Mouse (Mus musculus): Measurements from ENCODE around the gene Syngr2. TPM values are rescaled to one million over a fixed set of nuclear protein-coding genes. Genes with fewer than 3 reads are reported as not detected.

Gene Syngr2
- polyA plus RNA-seq, 1 experiment from 2014 or later, result 15.0 TPM

DNA sequence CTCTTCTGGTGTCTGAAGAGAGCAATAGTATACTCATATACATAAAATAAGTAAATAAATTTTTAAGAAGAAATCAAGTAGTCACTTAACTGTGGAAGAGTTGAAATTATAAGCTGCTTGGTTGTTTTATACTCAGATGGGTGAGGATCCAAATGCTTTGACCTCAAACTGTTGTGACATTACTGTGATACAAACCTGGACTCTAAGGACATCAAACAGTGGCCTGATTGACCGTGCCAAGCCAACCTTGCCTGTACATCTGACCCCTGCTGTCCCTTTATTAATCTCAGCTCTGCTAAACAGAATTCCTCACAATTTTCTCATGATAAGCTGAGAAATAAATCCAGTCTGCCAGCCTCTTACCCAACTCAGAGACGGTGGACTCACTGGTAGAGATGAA, 36.2 kb downstream of the Syngr2 start:
- Histone ChIP-seq H3K4me1 (replicated peaks) (peaks cover 25% of the 10 kb centered on the region), H3K27me3 (no peaks in the 10 kb centered on the region), H3K4me2 (replicated peaks) (no peak overlapping the region), H3K36me3 (no peaks in the 10 kb centered on the region), H3K27ac (no peak overlapping the region), H3K9me3 (no peaks in the 10 kb centered on the region), H3K4me3 (replicated peaks) (no peak overlapping the region), H3K9ac (replicated peaks) (no peak overlapping the region)
- 75% methylated on average over 2 of the region's 2 CpGs for WGBS
- ATAC-seq, result no peak

DNA sequence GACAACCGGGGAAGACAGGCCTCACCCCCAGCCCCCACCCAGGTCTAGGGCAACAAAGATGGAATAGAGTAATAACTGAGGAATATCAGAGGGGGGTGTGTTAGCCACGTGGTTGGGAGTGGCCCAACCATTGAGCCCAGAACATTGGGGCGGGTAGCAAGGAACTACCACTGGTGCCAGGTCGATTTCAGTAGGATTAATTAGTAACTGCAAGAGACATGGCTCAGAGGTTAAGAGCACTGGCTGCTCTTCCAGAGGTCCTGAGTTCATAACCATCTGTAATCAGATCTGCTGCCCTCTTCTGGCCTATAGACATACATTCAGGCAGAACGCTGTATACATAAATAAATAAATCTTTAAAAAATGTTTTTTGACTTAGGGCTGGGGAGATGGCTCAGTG, 37.2 kb downstream of the Syngr2 start:
- WGBS, result 62% methylated on average over 5 of the region's 5 CpGs
- H3K9me3 ChIP-seq, result no peaks in the 10 kb centered on the region
- H3K27me3 ChIP-seq, result no peaks in the 10 kb centered on the region
- H3K4me2 ChIP-seq (replicated peaks), result no peak overlapping the region
- H3K36me3 ChIP-seq, result no peaks in the 10 kb centered on the region
- H3K9ac ChIP-seq (replicated peaks), result no peak overlapping the region
- no peak overlapping the region for H3K4me3 ChIP-seq (replicated peaks)
- no peak overlapping the region for H3K27ac ChIP-seq
- peaks cover 25% of the 10 kb centered on the region for H3K4me1 ChIP-seq (replicated peaks)
- no peak for ATAC-seq

DNA sequence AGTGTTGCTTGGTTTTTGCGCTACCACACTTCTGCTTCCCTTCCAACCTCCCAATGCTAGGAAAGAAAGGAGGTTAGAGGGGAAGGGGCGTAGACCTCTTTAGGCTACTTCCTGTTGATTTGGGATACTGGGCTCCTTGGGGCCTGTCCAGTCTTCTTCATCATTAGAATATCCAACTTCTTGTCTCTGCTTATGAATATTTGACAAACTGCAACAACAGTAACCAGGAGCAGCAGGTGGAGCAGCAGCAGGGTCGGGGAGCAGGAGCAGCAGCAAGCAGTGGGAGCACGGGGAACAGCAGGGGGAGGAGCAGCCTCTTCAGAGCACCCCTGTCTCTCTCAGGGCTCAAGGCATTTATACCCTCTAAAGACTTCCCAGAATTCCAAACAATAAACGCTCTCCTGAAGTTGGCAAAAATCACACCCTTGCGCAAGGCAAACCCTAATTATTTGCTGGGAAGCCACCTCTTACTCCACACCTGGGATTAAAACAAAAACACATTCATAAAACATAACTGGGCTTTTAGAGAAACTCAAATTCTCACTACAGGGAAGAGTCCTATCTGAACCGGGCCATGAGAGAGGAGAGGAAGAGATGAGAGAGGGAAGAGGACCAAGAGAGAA, 38.2 kb downstream of the Syngr2 start:
- 81% methylated on average over 7 of the region's 7 CpGs for WGBS
- Histone ChIP-seq H3K27me3 (no peaks in the 10 kb centered on the region), H3K36me3 (peaks cover 2% of the 10 kb centered on the region; the same call in 1 of the 2 replicates), H3K4me3 (replicated peaks) (peak overlapping the region; percentile 62; the same call in 1 of the 2 replicates), H3K4me2 (replicated peaks) (peak overlapping the region; percentile 88), H3K9me3 (no peaks in the 10 kb centered on the region), H3K4me1 (replicated peaks) (peaks cover 25% of the 10 kb centered on the region), H3K27ac (peak overlapping the region; percentile 97), H3K9ac (replicated peaks) (peak overlapping the region; percentile 83; the same call in 1 of the 2 replicates)
- ATAC-seq, result no peak

DNA sequence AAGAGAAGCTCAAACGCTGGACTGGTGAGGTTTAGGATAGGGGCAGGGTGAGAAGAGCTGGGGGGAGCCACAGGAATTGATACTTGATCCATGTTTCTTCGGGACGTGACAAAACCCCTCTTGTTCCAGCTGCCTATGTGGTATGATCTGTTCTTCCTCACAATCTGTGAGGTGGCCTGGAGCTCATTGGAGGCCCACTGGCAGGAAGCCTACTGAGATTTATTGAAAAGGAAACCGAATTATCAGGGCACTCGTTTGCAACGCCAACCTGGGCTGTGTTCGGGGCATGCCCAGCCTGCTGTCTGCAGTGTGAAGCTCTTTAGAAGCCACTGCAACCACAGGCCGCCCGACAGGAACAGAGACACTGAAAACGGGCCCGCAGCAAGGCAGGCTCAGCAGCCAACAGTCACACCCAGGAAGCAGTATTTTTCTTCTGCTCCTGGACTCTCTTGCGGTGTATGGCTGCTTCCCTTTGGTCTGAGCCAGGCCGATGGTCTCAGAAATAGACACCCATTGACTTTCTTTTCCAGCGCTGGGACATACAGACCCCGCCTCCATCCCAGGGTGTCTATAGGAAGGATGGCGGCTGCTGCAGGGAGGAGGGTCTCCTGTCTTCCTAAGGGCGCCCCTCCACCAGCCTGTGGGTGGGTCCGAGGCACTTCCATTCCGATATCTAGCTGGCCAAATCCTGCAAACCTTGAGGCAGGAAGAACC, 39.0 kb downstream of the Syngr2 start:
- peak overlapping the region; percentile 83 for H3K9ac ChIP-seq (replicated peaks)
- H3K4me2 ChIP-seq (replicated peaks), result peak overlapping the region; percentile 88
- H3K4me1 ChIP-seq (replicated peaks), result peaks cover 25% of the 10 kb centered on the region
- peak; percentile 92 for ATAC-seq
- H3K27ac ChIP-seq, result peak overlapping the region; percentile 97
- peaks cover 7% of the 10 kb centered on the region for H3K36me3 ChIP-seq
- no peaks in the 10 kb centered on the region for H3K27me3 ChIP-seq
- H3K9me3 ChIP-seq, result no peaks in the 10 kb centered on the region
- 14% methylated on average over 19 of the region's 19 CpGs for WGBS
- peak overlapping the region; percentile 62 for H3K4me3 ChIP-seq (replicated peaks)

DNA sequence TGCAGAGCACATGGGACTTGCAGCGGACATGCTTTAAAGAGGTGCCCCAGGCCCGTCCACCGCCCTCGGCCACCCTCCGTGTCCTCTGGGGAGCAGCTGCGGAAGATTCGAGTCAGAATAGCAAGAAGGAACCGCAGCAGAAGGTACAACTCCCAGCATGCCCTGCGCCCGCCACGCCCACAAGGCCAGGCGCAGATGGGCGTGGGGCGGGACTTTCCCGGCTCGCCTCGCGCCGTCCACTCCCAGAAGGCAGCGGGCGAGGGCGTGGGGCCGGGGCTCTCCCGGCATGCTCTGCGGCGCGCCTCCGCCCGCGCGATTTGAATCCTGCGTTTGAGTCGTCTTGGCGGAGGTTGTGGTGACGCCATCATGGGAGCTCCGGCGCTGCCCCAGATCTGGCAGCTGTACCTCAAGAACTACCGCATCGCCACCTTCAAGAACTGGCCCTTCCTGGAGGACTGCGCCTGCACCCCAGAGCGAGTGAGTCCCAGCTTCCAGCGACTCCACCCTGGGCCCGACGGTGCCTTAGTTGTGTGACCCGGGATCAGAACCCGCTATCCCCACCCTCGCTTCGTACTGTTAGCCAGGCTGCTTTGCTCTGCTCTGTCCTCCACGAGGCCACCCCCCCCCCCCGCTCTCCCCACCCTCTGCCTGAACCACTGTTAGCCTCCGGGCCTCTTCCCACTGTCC, 39.7 kb downstream of the Syngr2 start, which contains the start of gene Birc5:
Gene Birc5 (plus strand): TSS at position 267 of the 687 bp plus-strand sequence.
- H3K4me2 ChIP-seq (replicated peaks), result peak within 1 kb of the TSS; percentile 88
- no peaks in the 10 kb centered on the region for H3K27me3 ChIP-seq
- peaks cover 25% of the 10 kb centered on the region for H3K4me1 ChIP-seq (replicated peaks)
- peak within 1 kb of the TSS; percentile 62 for H3K4me3 ChIP-seq (replicated peaks)
- H3K27ac ChIP-seq, result peak within 1 kb of the TSS; percentile 97
- peaks cover 13% of the 10 kb centered on the region for H3K36me3 ChIP-seq
- H3K9ac ChIP-seq (replicated peaks), result peak within 1 kb of the TSS; percentile 83
- ATAC-seq, result peak; percentile 94
- no peaks in the 10 kb centered on the region for H3K9me3 ChIP-seq
- 0% methylated on average over 48 of the region's 51 CpGs for WGBS

DNA sequence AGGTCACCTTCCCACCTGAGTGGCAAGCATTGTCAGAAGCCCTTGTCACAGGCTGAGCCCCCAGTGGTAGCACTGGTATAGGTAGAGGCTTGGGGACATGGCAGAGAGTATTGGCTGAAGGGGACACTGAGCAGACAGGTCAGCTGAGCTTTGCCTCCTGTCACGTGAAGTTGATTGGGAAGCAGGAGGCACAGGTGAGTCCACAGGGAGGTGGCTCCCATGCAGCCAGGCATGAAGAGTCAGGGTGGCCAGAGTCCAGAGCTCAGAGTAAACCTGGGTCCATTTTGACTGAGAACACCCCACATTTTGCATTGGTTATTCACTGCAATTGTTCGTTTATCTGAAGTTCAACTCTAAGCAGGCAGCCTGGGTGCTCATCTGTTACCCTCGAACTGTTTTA, 43.4 kb downstream of the Syngr2 start:
- no peak for ATAC-seq
- no peaks in the 10 kb centered on the region for H3K27me3 ChIP-seq
- no peak overlapping the region for H3K9ac ChIP-seq (replicated peaks)
- peaks cover 22% of the 10 kb centered on the region for H3K4me1 ChIP-seq (replicated peaks)
- no peaks in the 10 kb centered on the region for H3K9me3 ChIP-seq
- no peak overlapping the region for H3K27ac ChIP-seq
- H3K4me3 ChIP-seq (replicated peaks), result no peak overlapping the region
- no peak overlapping the region for H3K4me2 ChIP-seq (replicated peaks)
- WGBS, result 95% methylated on average over 3 of the region's 3 CpGs
- H3K36me3 ChIP-seq, result peaks cover 43% of the 10 kb centered on the region

DNA sequence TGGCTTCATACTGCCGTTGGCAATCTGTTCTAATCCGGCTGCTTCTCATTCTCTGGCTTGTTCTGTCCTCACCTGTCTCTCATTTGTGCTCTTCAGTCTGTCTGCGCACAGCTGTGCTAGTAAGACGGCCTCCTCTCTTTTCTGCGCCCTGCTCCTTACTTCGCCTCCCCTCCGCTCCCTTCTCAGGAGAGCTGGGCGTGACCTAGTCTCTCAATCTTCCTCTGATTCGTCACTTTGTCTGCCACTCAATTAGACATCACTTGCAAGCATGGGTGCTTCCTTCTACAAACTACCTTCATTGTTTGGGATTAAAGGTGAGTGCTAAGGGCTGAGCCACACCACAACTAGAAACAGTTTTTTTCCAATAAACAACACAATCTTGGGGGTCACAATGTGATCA, 44.8 kb downstream of the Syngr2 start:
- Histone ChIP-seq H3K4me1 (replicated peaks) (peaks cover 14% of the 10 kb centered on the region), H3K9me3 (no peaks in the 10 kb centered on the region), H3K36me3 (peaks cover 43% of the 10 kb centered on the region), H3K27me3 (peaks cover 8% of the 10 kb centered on the region), H3K4me2 (replicated peaks) (no peak overlapping the region), H3K4me3 (replicated peaks) (no peak overlapping the region), H3K27ac (no peak overlapping the region), H3K9ac (replicated peaks) (no peak overlapping the region)
- WGBS, result 93% methylated on average over 9 of the region's 9 CpGs
- ATAC-seq, result no peak

DNA sequence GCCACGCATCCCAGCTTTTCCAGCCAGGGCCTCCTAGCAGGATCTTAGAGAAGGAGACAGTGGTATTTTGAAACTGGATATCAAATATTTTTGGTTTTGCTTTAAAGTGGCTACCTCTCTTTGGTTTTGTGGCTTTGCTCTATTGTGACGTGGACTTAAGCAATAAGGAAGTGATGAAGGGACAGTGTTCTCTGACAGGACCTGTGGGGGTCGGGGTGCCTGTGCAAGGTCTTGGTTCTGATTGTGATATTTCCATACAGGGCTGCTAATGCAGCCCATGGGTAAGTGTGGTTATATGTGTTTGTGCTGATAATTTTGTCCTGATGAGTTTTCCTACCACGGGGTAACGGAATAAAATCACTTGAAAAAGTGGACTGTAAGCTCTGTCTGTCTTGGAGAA, 45.9 kb downstream of the Syngr2 start:
- no peak for ATAC-seq
- 94% methylated on average over 5 of the region's 5 CpGs for WGBS

DNA sequence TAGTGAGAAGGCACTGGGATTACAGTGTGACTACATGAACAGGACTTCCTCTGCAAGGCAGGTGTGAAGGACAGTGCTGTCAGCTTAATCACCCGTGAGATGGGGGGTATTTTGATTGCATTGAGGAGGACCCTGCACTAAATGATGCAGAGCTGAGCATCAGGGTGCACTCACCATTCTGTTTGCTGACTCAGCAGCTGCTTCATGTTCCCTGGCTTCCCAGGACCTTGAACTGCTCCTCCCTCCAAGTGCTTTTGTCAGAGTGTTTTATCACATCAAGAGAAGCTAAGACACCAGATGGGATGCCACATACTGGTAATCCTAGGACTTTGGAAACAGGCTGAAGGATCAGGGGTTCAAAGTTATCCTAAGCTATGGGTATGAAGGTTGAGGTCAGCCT, 46.5 kb downstream of the Syngr2 start:
- Histone ChIP-seq H3K4me1 (replicated peaks) (peaks cover 6% of the 10 kb centered on the region), H3K4me3 (replicated peaks) (no peak overlapping the region), H3K27ac (no peak overlapping the region), H3K36me3 (peaks cover 43% of the 10 kb centered on the region), H3K9me3 (no peaks in the 10 kb centered on the region), H3K27me3 (peaks cover 25% of the 10 kb centered on the region), H3K9ac (replicated peaks) (0 out of 2 replicates have a peak overlapping the region, but pooled peaks have one; percentile 10), H3K4me2 (replicated peaks) (no peak overlapping the region)
- ATAC-seq, result no peak
- WGBS, result 86% methylated on average over 1 of the region's 1 CpGs

More for the DNA sequence above, 45.9 kb downstream of the Syngr2 start:
- H3K27me3 ChIP-seq, result peaks cover 19% of the 10 kb centered on the region
- peaks cover 3% of the 10 kb centered on the region for H3K4me1 ChIP-seq (replicated peaks)
- no peak overlapping the region for H3K9ac ChIP-seq (replicated peaks)
- peaks cover 43% of the 10 kb centered on the region for H3K36me3 ChIP-seq
- H3K9me3 ChIP-seq, result no peaks in the 10 kb centered on the region
- H3K4me2 ChIP-seq (replicated peaks), result no peak overlapping the region
- no peak overlapping the region for H3K4me3 ChIP-seq (replicated peaks)
- no peak overlapping the region for H3K27ac ChIP-seq

DNA sequence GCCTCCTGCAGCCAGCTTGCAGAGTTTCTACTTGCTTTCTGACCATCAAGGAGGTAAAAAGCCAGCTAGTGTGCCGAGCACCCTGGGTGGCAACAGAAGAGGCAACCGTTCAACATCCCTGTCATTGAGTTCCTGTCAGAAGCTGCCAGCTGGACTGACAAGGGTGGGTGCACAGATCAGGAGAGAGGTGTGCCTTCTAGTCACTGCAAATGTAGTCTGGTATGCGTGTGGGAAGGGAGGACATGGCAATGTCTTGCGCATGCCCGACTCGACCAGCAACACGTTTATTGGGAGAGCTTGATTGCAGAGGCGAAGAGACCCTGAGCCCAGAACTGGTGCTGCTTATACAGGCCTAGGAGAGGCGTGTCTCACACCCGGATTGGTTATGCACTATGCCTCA, 48.0 kb downstream of the Syngr2 start:
- ATAC-seq, result no peak
- Histone ChIP-seq H3K4me3 (replicated peaks) (no peak overlapping the region), H3K27ac (no peak overlapping the region), H3K9me3 (no peaks in the 10 kb centered on the region), H3K9ac (replicated peaks) (no peak overlapping the region), H3K4me1 (replicated peaks) (peaks cover 6% of the 10 kb centered on the region), H3K36me3 (peaks cover 43% of the 10 kb centered on the region), H3K4me2 (replicated peaks) (no peak overlapping the region), H3K27me3 (peaks cover 40% of the 10 kb centered on the region)
- WGBS, result 95% methylated on average over 10 of the region's 10 CpGs

DNA sequence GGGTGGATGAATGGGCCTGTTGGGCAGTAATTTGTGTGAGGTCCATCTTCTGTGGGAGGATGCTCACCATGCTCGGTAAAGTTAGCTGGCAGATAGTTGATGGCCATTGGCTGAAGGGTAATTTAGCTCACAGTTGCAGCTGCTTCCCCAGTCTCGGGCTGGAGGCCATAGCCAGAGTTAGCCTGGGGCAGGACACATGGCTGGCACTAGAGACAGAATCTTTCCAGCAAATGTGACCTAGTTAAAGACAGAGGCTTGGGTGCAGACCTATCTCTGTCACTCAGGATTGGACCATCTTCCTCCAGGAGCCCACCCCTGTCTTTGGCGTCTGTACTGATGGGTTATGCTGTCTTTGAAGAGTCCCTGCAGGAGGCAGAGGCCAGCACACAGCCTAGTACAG, 48.9 kb downstream of the Syngr2 start:
- 63% methylated on average over 3 of the region's 3 CpGs for WGBS
- Histone ChIP-seq H3K9me3 (no peaks in the 10 kb centered on the region), H3K9ac (replicated peaks) (no peak overlapping the region; the same call in 1 of the 2 replicates), H3K4me3 (replicated peaks) (no peak overlapping the region), H3K36me3 (peaks cover 36% of the 10 kb centered on the region), H3K27me3 (peaks cover 47% of the 10 kb centered on the region), H3K4me1 (replicated peaks) (peaks cover 14% of the 10 kb centered on the region), H3K27ac (no peak overlapping the region), H3K4me2 (replicated peaks) (no peak overlapping the region)
- ATAC-seq, result no peak

DNA sequence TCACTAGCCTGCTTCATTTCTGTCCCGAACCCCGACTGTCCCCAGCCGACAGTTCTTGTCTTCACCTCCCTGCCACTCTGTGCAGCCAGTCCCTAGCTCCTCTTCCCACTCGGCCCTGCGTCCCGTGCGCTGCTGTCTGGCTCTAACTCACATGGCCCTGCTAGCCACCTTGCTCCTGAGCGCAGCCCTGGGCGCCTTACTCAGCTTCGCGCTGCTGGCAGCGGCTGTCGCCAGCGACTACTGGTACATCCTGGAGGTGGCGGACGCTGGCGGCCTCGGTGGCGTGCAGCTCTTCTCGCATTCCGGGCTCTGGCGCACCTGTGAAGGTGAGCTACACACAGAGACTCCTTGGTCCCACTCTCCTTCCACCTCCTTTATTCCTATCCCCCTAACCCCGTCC, 51.1 kb downstream of the Syngr2 start, which contains the start of gene Tmem235:
Gene Tmem235 (plus strand): TSS at position 152 of the 400 bp plus-strand sequence.
- no peak for ATAC-seq
- H3K4me3 ChIP-seq (replicated peaks), result no peak within 1 kb of the TSS
- H3K9ac ChIP-seq (replicated peaks), result peak within 1 kb of the TSS; percentile 29; the same call in 1 of the 2 replicates
- peaks cover 54% of the 10 kb centered on the region for H3K27me3 ChIP-seq
- H3K36me3 ChIP-seq, result peaks cover 20% of the 10 kb centered on the region
- H3K4me1 ChIP-seq (replicated peaks), result peaks cover 29% of the 10 kb centered on the region
- WGBS, result 5% methylated on average over 23 of the region's 23 CpGs
- H3K4me2 ChIP-seq (replicated peaks), result peak within 1 kb of the TSS; percentile 19; the same call in 1 of the 2 replicates
- H3K27ac ChIP-seq, result no peak within 1 kb of the TSS
- no peaks in the 10 kb centered on the region for H3K9me3 ChIP-seq
